Mouse (Mus musculus): ENCODE measurements around the gene C1qtnf5. TPM values are rescaled to one million over a fixed set of nuclear protein-coding genes. Genes with fewer than 3 reads are reported as not detected.

C1qtnf5 gene
- total RNA-seq (2021), result 10 to 100 TPM; 23.1 to 26.1 TPM

- peak in 1 of 2 experiments; percentile 80 for DNase-seq (ENCODE audit: low spot score in 2 of 2)
- intact Hi-C loops (cut with DNase I), result loop anchor here (5.0 kb wide), 1 partner anchor 120 kb away; no protein-coding TSS in a partner anchor
Measured at GRCm38 (mm10) chr9:44107110-44107509, at the start of gene C1qtnf5. TSS of gene C1qtnf5 (plus strand) at chr9:44107245.

DNA sequence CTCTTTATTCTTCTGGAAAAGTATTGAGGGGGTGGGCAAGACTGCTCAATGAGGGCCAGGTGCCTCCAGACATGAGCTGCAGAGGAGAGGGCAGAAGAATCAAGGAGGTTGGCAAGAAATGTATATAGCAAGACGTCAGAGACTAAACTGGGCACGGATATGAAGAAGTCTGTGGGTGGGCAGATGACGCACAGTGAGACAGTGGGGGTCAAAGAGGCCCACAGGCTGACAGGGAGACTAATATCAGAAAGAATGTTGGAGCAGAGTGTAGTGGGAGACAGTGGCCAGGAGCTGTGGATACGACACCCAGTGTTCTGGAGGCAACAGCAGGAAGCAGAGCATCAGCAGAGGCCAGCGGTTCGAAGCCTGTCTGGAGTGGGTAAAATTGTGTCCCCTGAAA lies 48.4 kb upstream of the C1qtnf5 start:
- no peak for DNase-seq (ENCODE audit: low spot score in 2 of 2)
- intact Hi-C loops (cut with DNase I), result no loop called here

DNA sequence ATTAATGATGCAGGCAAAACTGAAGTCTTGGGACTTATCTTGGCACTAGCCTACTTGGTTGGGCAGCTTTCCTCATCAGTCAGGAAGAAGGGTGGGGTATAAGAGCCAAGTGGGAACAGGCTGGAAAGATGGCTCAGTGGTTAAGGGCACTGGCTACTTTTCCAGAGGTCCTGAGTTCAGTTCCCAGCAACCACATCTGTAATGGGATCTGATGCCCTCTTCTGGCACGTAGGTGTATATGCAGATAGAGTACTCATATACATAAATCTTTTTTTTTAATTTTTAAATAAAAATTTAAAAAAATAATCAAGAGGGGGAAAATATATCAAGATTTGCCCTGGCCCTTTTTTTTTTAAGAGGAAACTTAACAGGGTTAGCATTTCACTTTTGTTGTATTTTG lies 41.9 kb upstream of the C1qtnf5 start:
- DNase-seq (ENCODE audit: low spot score in 2 of 2), result no peak
- intact Hi-C loops (cut with DNase I), result no loop called here

DNA sequence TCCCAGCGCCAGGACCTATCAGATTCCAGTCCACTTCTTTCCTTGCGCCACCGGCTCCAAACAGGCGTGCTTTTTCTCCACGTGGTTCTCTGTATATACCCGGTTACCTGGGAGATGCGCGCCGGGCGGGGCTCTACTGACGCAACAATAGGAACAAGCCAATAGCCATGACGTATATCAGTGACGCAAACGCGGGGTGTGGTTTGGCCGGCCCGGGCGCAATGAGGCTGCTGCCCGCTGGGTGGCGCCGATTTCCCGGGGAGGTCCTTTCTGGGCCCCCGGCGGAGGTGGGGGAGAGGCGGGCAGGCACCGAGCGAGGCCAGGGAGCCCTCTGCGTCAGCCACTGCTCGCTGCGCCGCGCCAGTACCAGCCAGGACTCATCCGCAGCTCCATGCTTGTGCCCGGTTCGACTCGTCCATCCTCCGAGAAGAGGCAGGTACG lies 40.2 kb upstream of the C1qtnf5 start, which contains the start of gene Usp2:
Gene Usp2, plus strand, starts transcription at position 237 of the 441 bp plus-strand sequence.
- DNase-seq (ENCODE audit: low spot score in 2 of 2), result peak; percentile 100
- intact Hi-C loops (cut with DNase I), result loop anchor here (1.0 to 2.0 kb wide), 2 partner anchors 20 to 24 kb away; partner anchors contain the start of gene Thy1

DNA sequence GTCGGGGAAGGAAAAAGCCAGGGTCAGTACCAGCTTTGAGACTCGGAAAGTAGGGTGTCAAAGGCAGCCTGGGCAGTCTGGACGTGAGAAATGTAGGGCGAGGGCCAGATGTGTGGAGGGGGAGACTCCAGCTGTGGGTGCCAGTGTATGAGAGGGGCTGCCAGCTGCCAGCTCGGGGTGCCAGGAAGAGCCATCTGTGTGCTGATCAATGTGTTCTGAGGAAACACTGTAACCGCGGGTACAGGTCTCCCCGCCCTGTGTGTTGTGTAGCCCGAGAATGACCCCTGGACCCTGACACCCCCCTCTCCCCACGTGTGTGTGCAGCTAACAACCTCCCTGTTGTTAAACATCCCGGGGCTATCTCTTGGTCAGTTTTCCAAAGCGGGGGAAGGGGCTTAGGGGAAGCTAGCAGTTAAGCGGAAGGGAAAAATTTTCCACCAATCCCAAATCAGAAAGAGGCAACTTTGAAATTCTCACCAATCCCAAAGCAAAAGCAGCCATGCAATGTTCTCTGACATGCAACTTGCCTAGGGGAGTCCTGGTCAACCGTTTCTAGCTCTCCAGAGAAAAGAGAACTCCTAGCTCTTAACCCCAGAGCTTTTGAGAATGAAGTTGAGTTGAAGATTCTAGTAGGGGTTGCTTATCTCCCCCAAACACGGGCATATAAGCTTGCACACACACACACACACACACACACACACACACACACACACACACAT lies 39.6 kb upstream of the C1qtnf5 start:
- intact Hi-C loops (cut with DNase I), result loop anchor here (1.0 to 2.0 kb wide), 2 partner anchors 19 to 24 kb away; partner anchors contain the start of gene Thy1
- DNase-seq (ENCODE audit: low spot score in 2 of 2), result no peak

GRCm38 (mm10) chr9:44067960-44068330 lies 39.1 kb upstream of the C1qtnf5 start:
- DNase-seq (ENCODE audit: low spot score in 2 of 2), result no peak
- intact Hi-C loops (cut with DNase I), result loop anchor here (1.0 to 2.0 kb wide), 2 partner anchors 19 to 25 kb away; partner anchors contain the start of gene Thy1

GRCm38 (mm10) chr9:44069252-44069651 lies 37.8 kb upstream of the C1qtnf5 start:
- intact Hi-C loops (cut with DNase I), result no loop called here
- DNase-seq (ENCODE audit: low spot score in 2 of 2), result no peak

DNA sequence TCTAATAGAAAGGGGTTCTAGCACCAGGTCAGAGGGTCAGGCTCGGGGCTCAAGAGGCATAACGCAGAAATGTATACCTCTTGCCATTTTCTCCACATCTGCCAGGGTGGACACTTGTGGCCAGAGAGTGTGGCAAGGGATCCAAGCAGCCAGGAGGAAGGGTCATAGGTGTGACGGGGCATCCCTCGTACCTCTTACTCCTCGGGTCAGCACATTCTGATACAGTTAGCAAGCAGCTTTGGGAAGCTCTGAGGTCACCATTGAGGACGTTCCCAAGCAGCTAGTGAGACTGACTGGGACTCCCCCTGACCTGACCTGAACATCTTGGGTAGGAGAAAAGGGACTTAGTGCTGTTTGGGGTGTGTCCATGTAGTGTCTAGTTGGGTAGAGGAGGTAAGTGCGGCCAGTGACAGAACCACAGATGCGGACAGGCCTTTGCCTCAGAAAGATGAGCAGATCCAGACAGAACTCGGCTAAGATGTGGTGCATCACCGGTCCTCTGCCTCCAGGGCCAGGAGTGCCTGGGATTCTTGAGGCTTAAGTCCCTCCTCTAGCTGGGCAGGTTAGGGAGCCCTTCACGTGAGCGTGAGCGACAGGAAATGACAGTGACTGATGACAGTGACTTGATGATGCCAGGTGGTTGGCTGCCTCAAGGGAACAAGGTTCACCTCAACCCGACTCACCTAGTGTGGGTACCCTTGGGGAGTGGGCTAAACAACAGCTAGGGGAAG lies 36.8 kb upstream of the C1qtnf5 start:
- intact Hi-C loops (cut with DNase I), result no loop called here
- DNase-seq (ENCODE audit: low spot score in 2 of 2), result no peak

DNA sequence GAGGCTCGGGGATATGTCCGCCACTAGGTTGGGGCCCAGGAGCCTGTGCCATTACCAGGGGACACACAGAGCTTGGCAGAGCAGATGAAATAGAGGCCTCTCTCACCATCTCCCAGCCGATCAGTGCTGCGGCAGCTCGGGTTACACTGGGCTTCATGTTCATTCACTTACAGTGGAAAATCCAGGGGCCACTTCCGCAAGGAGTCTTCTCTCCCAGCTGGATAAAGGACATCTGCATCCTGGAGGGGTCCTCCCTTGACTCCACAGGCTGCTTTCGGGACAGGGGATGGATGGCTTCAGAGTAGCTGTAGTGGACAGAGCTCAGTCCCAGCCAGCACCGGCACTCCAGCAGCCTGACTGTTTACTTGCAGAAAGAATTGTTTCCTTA lies 36.2 kb upstream of the C1qtnf5 start:
- DNase-seq (ENCODE audit: low spot score in 2 of 2), result no peak
- intact Hi-C loops (cut with DNase I), result no loop called here

- peak in 1 of 2 experiments; percentile 62 for DNase-seq (ENCODE audit: low spot score in 2 of 2)
- intact Hi-C loops (cut with DNase I), result loop anchor here (2.0 kb wide), 1 partner anchor 37 kb away; no protein-coding TSS in a partner anchor
Measured at GRCm38 (mm10) chr9:44071914-44072598, 35.0 kb upstream of the C1qtnf5 start.

GRCm38 (mm10) chr9:44072599-44072915 lies 34.5 kb upstream of the C1qtnf5 start:
- intact Hi-C loops (cut with DNase I), result loop anchor here (2.0 kb wide), 1 partner anchor 36 kb away; no protein-coding TSS in a partner anchor
- no peak for DNase-seq (ENCODE audit: low spot score in 2 of 2)

GRCm38 (mm10) chr9:44073115-44073514 lies 33.9 kb upstream of the C1qtnf5 start:
- no peak for DNase-seq (ENCODE audit: low spot score in 2 of 2)
- intact Hi-C loops (cut with DNase I), result loop anchor here (2.0 kb wide), 1 partner anchor 36 kb away; no protein-coding TSS in a partner anchor

DNA sequence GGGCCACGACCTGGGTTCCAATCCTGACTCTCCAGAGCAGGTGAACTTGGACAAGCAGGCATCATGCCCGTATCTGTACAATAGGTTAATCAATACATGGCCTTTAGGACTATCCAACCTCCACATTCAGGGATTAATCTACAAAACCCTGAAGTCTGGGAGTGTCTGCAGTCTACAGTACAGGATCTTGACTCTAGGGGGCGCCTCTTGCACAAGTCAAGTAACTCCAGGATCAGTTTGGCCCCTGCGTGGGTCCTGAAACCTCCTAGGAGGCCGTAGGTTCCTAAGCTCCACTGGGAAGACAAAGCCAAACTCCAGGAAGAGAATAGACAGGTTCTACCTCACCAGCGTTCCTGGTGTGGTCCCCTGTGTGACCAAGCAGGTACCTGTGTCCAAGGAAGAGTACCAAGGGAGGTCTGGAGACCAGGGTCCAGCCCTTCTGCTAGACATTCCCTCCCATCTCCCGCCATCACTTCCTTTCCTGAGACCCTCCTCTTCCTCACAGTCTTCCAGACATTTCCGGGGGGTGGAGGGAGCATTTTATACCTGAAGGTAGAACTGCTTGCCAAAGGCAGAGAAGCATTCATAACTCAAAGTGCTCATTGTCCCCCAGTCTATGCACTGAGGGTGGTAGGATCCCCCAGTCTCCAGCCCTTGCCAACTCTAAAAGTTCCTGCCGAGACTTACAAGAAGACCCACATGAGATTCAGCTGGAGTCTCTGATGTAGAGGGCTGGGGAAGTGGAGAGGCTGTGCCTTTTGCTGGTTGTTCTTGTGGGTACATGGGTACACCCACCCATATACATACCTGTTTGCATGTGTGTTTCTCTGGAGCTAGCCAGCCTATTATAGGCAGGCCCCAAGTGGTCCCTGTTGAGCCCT lies 32.4 kb upstream of the C1qtnf5 start:
- no peak for DNase-seq (ENCODE audit: low spot score in 2 of 2)
- intact Hi-C loops (cut with DNase I), result no loop called here

DNA sequence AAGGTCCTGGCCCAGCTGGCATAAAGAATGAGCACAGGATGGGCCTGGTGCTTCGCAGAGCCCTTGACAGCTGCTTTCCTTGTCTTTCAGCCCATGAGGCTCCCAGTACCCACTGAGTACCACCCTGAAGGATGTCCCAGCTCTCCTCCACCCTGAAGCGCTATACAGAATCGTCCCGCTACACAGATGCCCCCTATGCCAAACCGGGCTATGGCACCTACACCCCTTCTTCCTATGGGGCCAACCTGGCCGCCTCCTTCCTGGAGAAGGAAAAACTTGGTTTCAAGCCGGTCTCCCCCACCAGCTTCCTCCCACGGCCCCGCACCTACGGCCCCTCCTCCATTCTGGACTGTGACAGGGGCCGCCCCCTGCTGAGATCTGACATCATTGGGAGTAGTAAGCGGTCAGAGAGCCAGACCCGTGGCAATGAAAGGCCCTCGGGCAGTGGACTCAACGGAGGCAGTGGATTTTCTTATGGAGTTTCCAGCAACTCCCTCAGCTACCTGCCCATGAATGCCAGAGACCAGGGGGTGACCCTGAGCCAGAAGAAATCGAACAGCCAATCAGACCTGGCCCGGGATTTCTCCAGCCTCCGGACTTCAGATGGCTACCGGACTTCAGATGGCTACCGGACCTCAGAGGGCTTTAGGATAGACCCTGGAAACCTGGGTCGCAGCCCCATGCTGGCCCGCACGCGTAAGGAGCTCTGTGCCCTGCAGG lies 31.6 kb upstream of the C1qtnf5 start:
- intact Hi-C loops (cut with DNase I), result no loop called here
- DNase-seq (ENCODE audit: low spot score in 2 of 2), result no peak

DNA sequence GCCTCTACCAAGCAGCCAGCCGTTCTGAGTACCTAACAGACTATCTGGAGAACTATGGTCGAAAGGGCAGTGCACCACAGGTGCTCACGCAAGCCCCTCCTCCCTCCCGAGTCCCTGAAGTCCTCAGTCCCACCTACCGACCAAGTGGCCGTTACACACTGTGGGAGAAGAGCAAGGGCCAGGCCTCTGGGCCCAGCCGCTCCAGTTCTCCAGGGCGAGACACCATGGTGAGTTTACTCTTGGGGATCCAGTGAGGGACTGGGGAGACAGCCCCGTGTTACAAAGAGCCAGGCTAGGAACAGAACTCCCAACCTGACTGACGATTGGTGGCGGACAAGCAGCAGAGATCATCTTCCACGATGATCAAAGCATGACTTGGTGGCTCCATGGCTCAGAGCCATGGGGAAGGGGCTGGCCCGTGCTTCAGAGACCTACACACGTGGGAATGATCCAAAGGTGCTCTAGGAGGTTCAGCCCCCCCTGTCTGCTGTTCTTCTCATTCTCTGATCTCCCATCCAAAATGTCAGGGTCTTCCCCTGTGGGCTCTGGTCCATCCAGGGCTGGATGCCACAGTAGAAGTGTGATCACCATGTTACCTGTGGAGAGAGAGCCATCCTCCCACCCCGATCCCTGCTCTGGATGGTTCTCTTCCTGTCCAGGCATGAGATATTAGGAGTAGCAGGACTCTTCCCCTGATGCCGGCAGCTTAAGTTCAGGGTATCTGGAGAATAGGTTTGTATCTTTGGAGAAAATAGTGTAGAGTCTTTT lies 30.9 kb upstream of the C1qtnf5 start:
- no peak for DNase-seq (ENCODE audit: low spot score in 2 of 2)
- intact Hi-C loops (cut with DNase I), result no loop called here

DNA sequence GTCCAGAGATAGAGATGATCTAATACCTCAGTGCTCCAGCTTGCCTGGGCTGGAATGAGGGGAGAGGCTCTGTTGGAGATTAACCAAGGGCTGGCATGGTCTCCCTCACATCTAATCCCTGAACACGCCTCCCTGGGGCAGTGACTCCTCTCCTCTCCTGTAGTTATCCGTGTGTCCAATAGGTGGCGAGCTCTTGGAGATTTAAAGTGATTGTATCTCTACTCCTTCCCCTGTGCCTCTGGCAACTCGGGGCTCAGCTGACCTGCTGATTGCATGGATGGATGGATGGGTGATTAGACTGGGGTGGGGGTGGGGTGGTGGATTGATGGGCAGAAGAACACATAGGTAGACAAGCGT lies 30.3 kb upstream of the C1qtnf5 start:
- DNase-seq (ENCODE audit: low spot score in 2 of 2), result peak; percentile 61 to 71
- intact Hi-C loops (cut with DNase I), result no loop called here

DNA sequence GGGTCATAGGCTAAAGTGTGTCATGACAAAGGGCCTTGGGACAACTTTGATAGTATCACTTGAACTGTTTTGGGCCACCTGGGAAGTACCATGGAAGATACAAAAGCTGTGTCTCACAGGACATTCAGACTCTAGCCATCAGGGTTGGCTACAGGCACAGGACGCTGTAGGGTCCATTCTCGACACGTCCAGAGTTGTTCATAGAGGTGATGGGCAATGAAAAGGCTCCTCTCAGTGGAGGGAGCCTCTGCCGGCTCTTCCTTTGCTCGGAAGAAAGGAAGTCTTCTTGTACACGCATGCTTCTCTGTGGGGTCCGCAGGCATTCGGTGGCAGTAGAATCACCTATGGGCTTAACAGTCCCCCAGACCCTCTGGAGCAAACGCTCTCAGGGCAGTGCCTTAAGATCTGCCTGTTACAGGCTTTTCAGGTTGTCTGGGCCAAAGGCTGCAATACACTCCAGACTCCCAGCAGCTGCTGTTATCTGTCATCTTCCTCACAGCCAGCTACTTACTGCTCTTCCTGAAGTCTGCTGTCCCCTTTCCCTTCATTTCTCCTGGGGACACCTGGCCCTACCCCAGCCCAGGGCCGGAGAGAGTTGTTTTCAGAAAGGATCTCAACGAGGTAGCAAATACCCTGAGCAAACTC lies 29.7 kb upstream of the C1qtnf5 start:
- no peak for DNase-seq (ENCODE audit: low spot score in 2 of 2)
- intact Hi-C loops (cut with DNase I), result no loop called here

All from left cerebral cortex, postnatal 25 days (tissue).